ENCODE assay signal across 18 mouse cellular contexts in the genomic region with DNA sequence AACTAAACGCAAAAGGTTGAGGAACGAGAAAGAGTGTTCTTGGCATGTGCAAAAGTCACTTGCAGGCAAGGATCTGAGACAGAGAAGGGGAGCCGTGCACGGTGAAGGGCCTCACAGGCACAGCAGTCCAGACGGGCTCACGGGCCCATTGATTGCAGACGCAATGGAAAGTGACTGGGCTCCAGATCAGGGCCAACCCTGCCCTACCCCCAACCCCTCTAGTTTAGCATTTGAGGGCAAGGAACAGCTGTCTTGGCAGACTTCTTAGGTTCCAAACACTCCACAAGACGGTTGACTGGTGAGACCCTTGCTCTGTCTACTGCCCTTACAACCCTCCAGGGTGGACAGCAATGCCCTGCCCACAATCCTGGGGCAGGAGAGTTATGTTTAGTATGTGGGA. TPM values are rescaled to one million over a fixed set of nuclear protein-coding genes. Genes with fewer than 3 reads are reported as not detected.
DNase-seq lines count a peak whose midpoint lies in the region; ATAC-seq and TF ChIP-seq lines count a peak whose summit lies in the region.
"Had no signal": no experiment of that assay in that cellular context is flagged by ENCODE, and none has a peak within 500 bp of the region (broad histone marks: within the 10 kb centered on the region; RNA-seq: fewer than 3 reads in every experiment).

No protein-coding gene starts in this region.

- ATAC-seq in forebrain, embryonic 11.5 days (replicated peaks; ENCODE audit: low FRiP score) = no peak
- no peak for ATAC-seq in forebrain, embryonic 15.5 days (replicated peaks)
- no peak for ATAC-seq in megakaryocyte-erythroid progenitor cell, adult 5-6 weeks (replicated peaks; ENCODE audit: low FRiP score, low TSS enrichment, poor library complexity, severe bottlenecking)
- ATAC-seq: Patski had no signal

- intact Hi-C loops in heart, adult 2 months (cut with DNase I) = no loop called here

- no peak for TF ChIP-seq EP300 in heart, adult 2 months (IDR thresholded peaks at IDR 0.05; ENCODE audit: insufficient read depth, low read depth, low read length)

- H3K9me3 ChIP-seq in forebrain, embryonic 11.5 days (ENCODE audit: control insufficient read depth, low read length) = no peaks in the 10 kb centered on the region
- no peaks in the 10 kb centered on the region for H3K9me3 ChIP-seq in forebrain, embryonic 15.5 days

- 83% methylated on average over 8 of the region's 8 CpGs for WGBS in forebrain, embryonic 11.5 days
- WGBS in forebrain, embryonic 15.5 days = 82% methylated on average over 8 of the region's 8 CpGs
- 79% methylated on average over 8 of the region's 8 CpGs for WGBS in spleen, adult 2 months
- 82% methylated on average over 8 of the region's 8 CpGs for WGBS in heart, adult 2 months

- H3K27ac ChIP-seq in forebrain, embryonic 11.5 days (ENCODE audit: low read depth, low read length) = no peak overlapping the region
- no peak overlapping the region for H3K27ac ChIP-seq in forebrain, embryonic 15.5 days (replicated peaks)
- peak overlapping the region; percentile 29 for H3K27ac ChIP-seq in spleen, adult 2 months (ENCODE audit: insufficient read depth, low read length)
- no peak overlapping the region for H3K27ac ChIP-seq in heart, adult 2 months
- H3K27ac ChIP-seq: liver, embryonic 14.5 days had no signal

- no peak overlapping the region for H3K9ac ChIP-seq in forebrain, embryonic 11.5 days (ENCODE audit: low read length)
- H3K9ac ChIP-seq in forebrain, embryonic 15.5 days (replicated peaks) = no peak overlapping the region
- no peak overlapping the region for H3K9ac ChIP-seq in heart, adult 2 months (ENCODE audit: low read depth, low read length)
- H3K9ac ChIP-seq: liver, embryonic 14.5 days had no signal

- H3K79me2 ChIP-seq in heart, adult 2 months (replicated peaks; ENCODE audit: control insufficient read depth, insufficient read depth, low read length) = no peaks in the 10 kb centered on the region

- no peak for TF ChIP-seq CTCF in spleen, adult 2 months (IDR thresholded peaks at IDR 0.05; ENCODE audit: extremely low read depth, insufficient read depth, insufficient read length, insufficient replicate concordance)
- TF ChIP-seq CTCF in heart, adult 2 months (IDR thresholded peaks at IDR 0.05) = no peak

- peaks cover 53% of the 10 kb centered on the region for H3K4me1 ChIP-seq in forebrain, embryonic 11.5 days (replicated peaks; ENCODE audit: control insufficient read depth, insufficient read depth, low read length)
- H3K4me1 ChIP-seq in forebrain, embryonic 15.5 days = peaks cover 71% of the 10 kb centered on the region
- peaks cover 51% of the 10 kb centered on the region; the same call in 1 of the 2 replicates for H3K4me1 ChIP-seq in spleen, adult 2 months (ENCODE audit: control insufficient read depth, insufficient read depth, insufficient read length)
- peaks cover 33% of the 10 kb centered on the region for H3K4me1 ChIP-seq in heart, adult 2 months (ENCODE audit: control insufficient read depth, insufficient read depth, low read length)

- DNase-seq in forebrain, embryonic 11.5 days (ENCODE audit: low spot score) = peak; percentile 45
- DNase-seq in kidney, postnatal 25 days = peak; percentile 60 to 86
- DNase-seq in kidney, postnatal 4 days = no peak
- no peak for DNase-seq in spleen, adult 2 months (ENCODE audit: low read depth in 1 of 2, low spot score in 2 of 2)
- no peak for DNase-seq in spleen, postnatal 10 days (ENCODE audit: low spot score in 2 of 2)
- no peak for DNase-seq in heart, adult 2 months
- DNase-seq: cerebellum, adult 18-20 months; embryo, embryonic 11 days; heart, adult 11 months; heart, postnatal 10 days; layer of hippocampus, adult 9-11 months; right cerebral cortex, postnatal 25 days; thymus, postnatal 25 days had no signal

- H3K36me3 ChIP-seq in forebrain, embryonic 11.5 days (ENCODE audit: control insufficient read depth, insufficient read depth, low read length) = no peaks in the 10 kb centered on the region
- no peaks in the 10 kb centered on the region for H3K36me3 ChIP-seq in forebrain, embryonic 15.5 days
- H3K36me3 ChIP-seq in spleen, adult 2 months (ENCODE audit: control insufficient read depth, insufficient read depth, low read length) = peaks cover 1% of the 10 kb centered on the region; the same call in 1 of the 2 replicates
- no peaks in the 10 kb centered on the region for H3K36me3 ChIP-seq in heart, adult 2 months (ENCODE audit: control insufficient read depth, insufficient read depth, low read length)

- no peak overlapping the region for H3K4me3 ChIP-seq in forebrain, embryonic 11.5 days (ENCODE audit: low read depth, low read length)
- no peak overlapping the region for H3K4me3 ChIP-seq in forebrain, embryonic 15.5 days
- no peak overlapping the region for H3K4me3 ChIP-seq in spleen, adult 2 months (ENCODE audit: extremely low read depth, insufficient read depth, insufficient read length)
- no peak overlapping the region for H3K4me3 ChIP-seq in heart, adult 2 months
- H3K4me3 ChIP-seq: erythroblast, embryonic 14.5 days had no signal

- H3K4me2 ChIP-seq in forebrain, embryonic 11.5 days (ENCODE audit: low read depth, low read length, severe bottlenecking) = no peak overlapping the region
- H3K4me2 ChIP-seq in forebrain, embryonic 15.5 days (replicated peaks) = no peak overlapping the region

- no peak for TF ChIP-seq POLR2A in spleen, adult 2 months (IDR thresholded peaks at IDR 0.05; ENCODE audit: low read depth, low read length)
- TF ChIP-seq POLR2A in heart, adult 2 months (IDR thresholded peaks at IDR 0.05; ENCODE audit: insufficient read depth, low read depth, low read length) = no peak

- no peaks in the 10 kb centered on the region for H3K27me3 ChIP-seq in forebrain, embryonic 11.5 days (ENCODE audit: control insufficient read depth, insufficient read depth, low read length)
- H3K27me3 ChIP-seq in forebrain, embryonic 15.5 days = no peaks in the 10 kb centered on the region
- H3K27me3 ChIP-seq in spleen, adult 2 months (ENCODE audit: control insufficient read depth, insufficient read depth, low read length) = no peaks in the 10 kb centered on the region
- H3K27me3 ChIP-seq in heart, adult 2 months (ENCODE audit: control insufficient read depth, insufficient read depth, low read length) = no peaks in the 10 kb centered on the region
- H3K27me3 ChIP-seq: Patski had no signal

RNA-seq across cellular contexts. Expression of gene Idh2, which starts 41.7 kb away (rescaled TPM):
- polyA plus RNA-seq in forebrain, embryonic 11.5 days (2014; fragmentation: Nextera tagmentation; extraction: Ambion mirVana) = 403 and 425 TPM in 2 replicates
- polyA plus RNA-seq in forebrain, embryonic 15.5 days (2015; fragmentation: Nextera tagmentation; extraction: Ambion mirVana) = 299 and 300 TPM in 2 replicates
- polyA plus RNA-seq in spleen, adult 2 months (2012; rRNA removed) = 52.6 and 54.0 TPM in 2 replicates
- 1,000 to 10,000 TPM; 1,877 to 2,293 TPM for total RNA-seq in heart, adult 2 months (2021)
- 1,651 and 1,954 TPM in 2 replicates for polyA plus RNA-seq in heart, adult 2 months (2012; rRNA removed)
- total RNA-seq in megakaryocyte-erythroid progenitor cell, adult 5-6 weeks (2014; fragmentation: Nextera tagmentation) = 80.7 and 102 TPM in 2 replicates
- 117 and 132 TPM in 2 replicates for total RNA-seq in megakaryocyte-erythroid progenitor cell, adult 5-6 weeks (2017)

RNA-seq across cellular contexts. Expression of gene Zfp710, which starts 48.9 kb away (rescaled TPM):
- polyA plus RNA-seq in forebrain, embryonic 11.5 days (2014; fragmentation: Nextera tagmentation; extraction: Ambion mirVana) = 27.9 and 33.0 TPM in 2 replicates
- 21.1 and 22.1 TPM in 2 replicates for polyA plus RNA-seq in forebrain, embryonic 15.5 days (2015; fragmentation: Nextera tagmentation; extraction: Ambion mirVana)
- 45.3 and 57.7 TPM in 2 replicates for polyA plus RNA-seq in spleen, adult 2 months (2012; rRNA removed)
- total RNA-seq in heart, adult 2 months (2021) = 10 to 100 TPM; 26.9 to 32.2 TPM
- 33.4 and 35.5 TPM in 2 replicates for polyA plus RNA-seq in heart, adult 2 months (2012; rRNA removed)
- 7.1 and 9.0 TPM in 2 replicates for total RNA-seq in megakaryocyte-erythroid progenitor cell, adult 5-6 weeks (2014; fragmentation: Nextera tagmentation)
- 6.2 and 10.3 TPM in 2 replicates for total RNA-seq in megakaryocyte-erythroid progenitor cell, adult 5-6 weeks (2017)

Comparison
In these comparisons a context has a peak if more than half of its experiments do, and no peak if none do; other contexts are left out.
1. DNase-seq: peak in forebrain, embryonic 11.5 days (single experiment) and kidney, postnatal 25 days (2 of 2); none in kidney, postnatal 4 days (0 of 2), spleen, adult 2 months (0 of 2), spleen, postnatal 10 days (0 of 2) and heart, adult 2 months (0 of 2).